In the genomic region with DNA sequence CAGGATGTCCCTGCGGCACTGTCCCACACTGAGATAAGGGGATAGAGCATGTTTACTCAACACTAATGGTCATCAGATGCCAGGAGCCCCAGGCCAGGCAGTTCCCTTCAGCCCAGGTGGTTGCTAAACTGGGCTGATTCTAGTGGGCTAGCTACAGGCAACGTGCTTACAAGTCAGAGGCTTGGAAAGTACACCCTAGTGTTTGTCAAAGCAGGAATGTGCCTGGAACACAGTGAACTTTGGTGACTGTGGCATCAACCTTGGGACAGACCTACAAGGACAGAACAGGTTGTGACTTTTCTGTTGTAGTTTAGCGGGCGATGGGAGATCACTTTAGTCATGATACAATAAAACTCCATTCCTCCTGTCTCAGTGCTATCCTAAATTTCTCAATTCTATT, we compare ENCODE assay signal across 20 mouse cellular contexts. TPM values are rescaled to one million over a fixed set of nuclear protein-coding genes. Genes with fewer than 3 reads are reported as not detected.
DNase-seq lines count a peak whose midpoint lies in the region; ATAC-seq and TF ChIP-seq lines count a peak whose summit lies in the region.
"Had no signal": no experiment of that assay in that cellular context is flagged by ENCODE, and none has a peak within 500 bp of the region (broad histone marks: within the 10 kb centered on the region; RNA-seq: fewer than 3 reads in every experiment).

No protein-coding gene starts in this region.

- no peak overlapping the region for H3K4me3 ChIP-seq in heart, embryonic 12.5 days
- H3K4me3 ChIP-seq in liver, postnatal 0 days (ENCODE audit: low read depth, low read length), result no peak overlapping the region
- no peak overlapping the region for H3K4me3 ChIP-seq in liver, embryonic 12.5 days
- H3K4me3 ChIP-seq in stomach, postnatal 0 days (ENCODE audit: low read depth, low read length), result no peak overlapping the region

- H3K9me3 ChIP-seq in heart, embryonic 12.5 days (replicated peaks), result no peaks in the 10 kb centered on the region
- H3K9me3 ChIP-seq in liver, postnatal 0 days (ENCODE audit: low read length), result no peaks in the 10 kb centered on the region
- no peaks in the 10 kb centered on the region for H3K9me3 ChIP-seq in liver, embryonic 12.5 days (replicated peaks)
- H3K9me3 ChIP-seq in stomach, postnatal 0 days (ENCODE audit: control insufficient read depth, low read length), result no peaks in the 10 kb centered on the region
- H3K9me3 ChIP-seq: G1E had no signal

- H3K27me3 ChIP-seq in heart, embryonic 12.5 days (replicated peaks), result no peaks in the 10 kb centered on the region
- no peaks in the 10 kb centered on the region for H3K27me3 ChIP-seq in liver, postnatal 0 days (ENCODE audit: insufficient read depth, low read length)
- H3K27me3 ChIP-seq in liver, embryonic 12.5 days (replicated peaks), result no peaks in the 10 kb centered on the region
- H3K27me3 ChIP-seq in stomach, postnatal 0 days (ENCODE audit: control insufficient read depth, insufficient read depth, low read length), result no peaks in the 10 kb centered on the region
- H3K27me3 ChIP-seq: CH12.LX, Patski had no signal

- no peak overlapping the region for H3K4me2 ChIP-seq in heart, embryonic 12.5 days
- H3K4me2 ChIP-seq in liver, postnatal 0 days (ENCODE audit: low read depth, low read length), result no peak overlapping the region
- H3K4me2 ChIP-seq in liver, embryonic 12.5 days, result no peak overlapping the region
- no peak overlapping the region for H3K4me2 ChIP-seq in stomach, postnatal 0 days (replicated peaks; ENCODE audit: low read depth)

- no peak for TF ChIP-seq EP300 in liver, postnatal 0 days (IDR thresholded peaks at IDR 0.05; ENCODE audit: low read depth)
- no peak for TF ChIP-seq EP300 in stomach, postnatal 0 days (optimal IDR thresholded peaks at IDR 0.05)

- H3K27ac ChIP-seq in heart, embryonic 12.5 days (ENCODE audit: poor library complexity, severe bottlenecking), result no peak overlapping the region
- H3K27ac ChIP-seq in liver, postnatal 0 days (ENCODE audit: low read depth), result no peak overlapping the region
- H3K27ac ChIP-seq in liver, embryonic 12.5 days, result no peak overlapping the region
- peak overlapping the region; percentile 25 for H3K27ac ChIP-seq in stomach, postnatal 0 days (replicated peaks)

- no peak for TF ChIP-seq CTCF in liver, postnatal 0 days (IDR thresholded peaks at IDR 0.05; ENCODE audit: low read depth)
- TF ChIP-seq CTCF in stomach, postnatal 0 days (IDR thresholded peaks at IDR 0.05; ENCODE audit: low read depth), result no peak

- ATAC-seq in heart, embryonic 12.5 days (ENCODE audit: insufficient number of reproducible peaks, low FRiP score), result no peak
- peak; percentile 63 for ATAC-seq in liver, postnatal 0 days
- ATAC-seq in liver, embryonic 12.5 days, result no peak
- ATAC-seq in stomach, postnatal 0 days (ENCODE audit: low FRiP score, low TSS enrichment), result peak; percentile 32; the same call in 1 of the 2 replicates
- ATAC-seq: activated CD4-positive, CD25-positive, alpha-beta regulatory T cell, adult 4 months; CD4-positive, CD25-positive, alpha-beta regulatory T cell, adult 4 months; Patski had no signal

- WGBS in heart, embryonic 12.5 days, result 58% methylated on average over 4 of the region's 4 CpGs
- WGBS in liver, postnatal 0 days (ENCODE audit: insufficient replicate concordance), result 74% methylated on average over 4 of the region's 4 CpGs
- WGBS in liver, embryonic 12.5 days (ENCODE audit: insufficient replicate concordance), result 74% methylated on average over 4 of the region's 4 CpGs
- 67% methylated on average over 4 of the region's 4 CpGs for WGBS in stomach, postnatal 0 days

- no peaks in the 10 kb centered on the region for H3K36me3 ChIP-seq in heart, embryonic 12.5 days
- no peaks in the 10 kb centered on the region for H3K36me3 ChIP-seq in liver, postnatal 0 days (replicated peaks; ENCODE audit: insufficient read depth, low read length)
- no peaks in the 10 kb centered on the region for H3K36me3 ChIP-seq in liver, embryonic 12.5 days
- no peaks in the 10 kb centered on the region for H3K36me3 ChIP-seq in stomach, postnatal 0 days (ENCODE audit: control insufficient read depth, insufficient read depth, low read length)
- H3K36me3 ChIP-seq: G1E had no signal

- H3K9ac ChIP-seq in heart, embryonic 12.5 days, result no peak overlapping the region
- no peak overlapping the region for H3K9ac ChIP-seq in liver, postnatal 0 days (replicated peaks)
- no peak overlapping the region for H3K9ac ChIP-seq in liver, embryonic 12.5 days
- H3K9ac ChIP-seq in stomach, postnatal 0 days (ENCODE audit: low read length), result no peak overlapping the region

- no peaks in the 10 kb centered on the region for H3K4me1 ChIP-seq in heart, embryonic 12.5 days (replicated peaks)
- no peaks in the 10 kb centered on the region for H3K4me1 ChIP-seq in liver, postnatal 0 days (ENCODE audit: insufficient read depth)
- no peaks in the 10 kb centered on the region for H3K4me1 ChIP-seq in liver, embryonic 12.5 days
- no peaks in the 10 kb centered on the region for H3K4me1 ChIP-seq in stomach, postnatal 0 days (replicated peaks; ENCODE audit: control insufficient read depth, insufficient read depth)

- DNase-seq in heart, adult 11 months, result peak; percentile 68
- no peak for DNase-seq in liver, postnatal 0 days
- DNase-seq in stomach, postnatal 0 days (ENCODE audit: low spot score), result no peak
- DNase-seq in thymus, postnatal 4 days, result no peak
- DNase-seq: adrenal gland, adult 2 months; adrenal gland, adult 8-10 months; adrenal gland, postnatal 10 days; adrenal gland, postnatal 14 days; adrenal gland, postnatal 25 days; B cell, adult 2 months; cerebellum, adult 11 months; cerebellum, adult 11-12 months; cerebellum, adult 18-20 months had no signal

RNA-seq across cellular contexts. Expression of a gene that starts 53.6 kb away (rescaled TPM):
- 104 and 105 TPM in 2 replicates for polyA plus RNA-seq in heart, embryonic 12.5 days (2016; fragmentation: Nextera tagmentation; extraction: Ambion mirVana)
- polyA plus RNA-seq in liver, postnatal 0 days (2015; fragmentation: Nextera tagmentation; extraction: Ambion mirVana), result 36.0 and 39.3 TPM in 2 replicates
- 114 and 118 TPM in 2 replicates for polyA plus RNA-seq in liver, embryonic 12.5 days (2016; fragmentation: Nextera tagmentation; extraction: Ambion mirVana)
- polyA plus RNA-seq in stomach, postnatal 0 days (2015; fragmentation: Nextera tagmentation; extraction: Ambion mirVana), result 54.9 TPM in 2 replicates

Comparison
In these comparisons a context has a peak if more than half of its experiments do, and no peak if none do; other contexts are left out.
1. ATAC-seq: peak in liver, postnatal 0 days (single experiment) and stomach, postnatal 0 days (single experiment); none in heart, embryonic 12.5 days (single experiment) and liver, embryonic 12.5 days (single experiment).